Mouse (Mus musculus) kidney, adult 2 months (tissue): Measurements from ENCODE around the gene Pcnt.

ENCODE experiments used
- CTCF ChIP-seq: fragments of 200-500 bp; conservative IDR thresholded peaks from 2 replicates; pipeline ENCODE4 v1.5.1; 2011; ENCODE audit warnings: low read depth, mild to moderate bottlenecking, control low read depth, low read length, moderate library complexity, mixed read lengths; ENCODE audit not compliant: insufficient read depth, insufficient read length
- POLR2A ChIP-seq: fragments of 200-500 bp; IDR thresholded peaks from one replicate; pipeline ENCODE4 v1.6.1; 2011; ENCODE audit warnings: low read depth, low read length, control low read depth

GRCm38 (mm10) chr10:76392596-76392995 is 50.0 kb downstream of the Pcnt start:
- TF ChIP-seq CTCF (no peak), POLR2A (no peak)
